Mouse (Mus musculus) stomach, postnatal 0 days (tissue): ENCODE measurements at regions not wholly inside any gene's neighbourhood (a gene's known extent, or its start where the extent isn't known, plus 50 kb on each side); places are given as distances from the start of the nearest gene placed in this dataset.

Experiments used
- CTCF ChIP-seq: IDR thresholded peaks from 2 replicates; pipeline ENCODE4 v1.5.1; 2016; ENCODE audit warnings: antibody characterized with exemption, low read depth, mild to moderate bottlenecking, moderate library complexity
- EP300 ChIP-seq: optimal IDR thresholded peaks from 2 replicates; pipeline ENCODE3; 2016; ENCODE audit warnings: antibody characterized with exemption

- TF ChIP-seq CTCF (no peak), EP300 (no peak)
Measured at GRCm38 (mm10) chr1:88761121-88761520, 59.1 kb upstream of the Arl4c start.
